Mouse (Mus musculus) MEL (cell line): ENCODE results near the gene Atp1a4. TPM values are rescaled to one million over a fixed set of nuclear protein-coding genes. Genes with fewer than 3 reads are reported as not detected.

Source experiments
- DNase-seq: peaks from one replicate; pipeline ENCODE4 v3.0.0; 2011; ENCODE audit warnings: low read depth, low spot score
- H3K27ac ChIP-seq: 2 replicates; pipeline ENCODE4 v1.5.1; 2012; ENCODE audit warnings: low read depth, mild to moderate bottlenecking, control low read depth, low read length, moderate library complexity; ENCODE audit not compliant: control insufficient read depth
- H3K27me3 ChIP-seq, 2 experiments: fragments of 150-350 bp in 1 of 2; sonication (generic) in 1 of 2; 2 replicates each; pipeline ENCODE4 v1.6.1; 2012; ENCODE audit warnings: low read length in 2 of 2, mild to moderate bottlenecking in 2 of 2, improper control_type of control experiment in 1 of 2, moderate library complexity in 1 of 2; ENCODE audit not compliant: insufficient read depth in 2 of 2, control insufficient read depth in 1 of 2
- H3K36me3 ChIP-seq, 2 experiments: 2 replicates each; pipeline ENCODE4 v1.6.1; 2012 to 2014; ENCODE audit warnings: low read length in 2 of 2, improper control_type of control experiment in 1 of 2, inconsistent platforms in 1 of 2, mild to moderate bottlenecking in 1 of 2; ENCODE audit not compliant: insufficient read depth in 2 of 2, control insufficient read depth in 1 of 2
- H3K4me1 ChIP-seq, 2 experiments: fragments of 150-350 bp in 1 of 2; sonication (generic) in 1 of 2; 2 replicates each; pipeline ENCODE4 v1.6.1; 2012; ENCODE audit warnings: low read length in 2 of 2, improper control_type of control experiment in 1 of 2, mild to moderate bottlenecking in 1 of 2; ENCODE audit not compliant: insufficient read depth in 2 of 2, control insufficient read depth in 1 of 2
- H3K4me3 ChIP-seq, 2 experiments: fragments of 150-350 bp in 1 of 2; sonication (generic) in 1 of 2; 2 replicates each; pipeline ENCODE4 v1.5.1; 2012; ENCODE audit warnings: low read depth in 2 of 2, low read length in 2 of 2, mild to moderate bottlenecking in 2 of 2, moderate library complexity in 2 of 2, control low read depth in 1 of 2, improper control_type of control experiment in 1 of 2; ENCODE audit not compliant: control insufficient read depth in 1 of 2, insufficient read depth in 1 of 2
- H3K79me2 ChIP-seq: 2 replicates; pipeline ENCODE4 v1.6.1; 2012; ENCODE audit warnings: mild to moderate bottlenecking, low read length, moderate library complexity; ENCODE audit not compliant: control insufficient read depth, poor library complexity, insufficient read depth
- H3K9ac ChIP-seq: 2 replicates; pipeline ENCODE4 v1.6.1; 2012; ENCODE audit warnings: low read depth, mild to moderate bottlenecking, control low read depth, low read length, moderate library complexity; ENCODE audit not compliant: control insufficient read depth, poor library complexity, severe bottlenecking
- H3K9me3 ChIP-seq: fragments of 150-350 bp; sonication (generic); replicated peaks from 2 replicates; pipeline ENCODE4 v1.6.1; 2012; ENCODE audit warnings: mild to moderate bottlenecking, low read length, improper control_type of control experiment, moderate library complexity; ENCODE audit not compliant: insufficient read depth
- CTCF ChIP-seq, 3 experiments: IDR thresholded peaks in 2 of 3; conservative IDR thresholded peaks in 1 of 3; 2 replicates each; pipeline ENCODE4 v1.5.1; 2011 to 2012; ENCODE audit warnings: low read length in 3 of 3, low read depth in 2 of 3, mild to moderate bottlenecking in 2 of 3, improper control_type of control experiment in 1 of 3, inconsistent platforms in 1 of 3, mixed read lengths in 1 of 3, moderate library complexity in 1 of 3; ENCODE audit not compliant: control insufficient read depth in 1 of 3, insufficient read depth in 1 of 3, poor library complexity in 1 of 3, severe bottlenecking in 1 of 3
- E2F4 ChIP-seq: IDR thresholded peaks from 2 replicates; pipeline ENCODE4 v1.6.1; 2011; ENCODE audit warnings: low read depth, low read length, improper control_type of control experiment, borderline replicate concordance
- ELF1 ChIP-seq: IDR thresholded peaks from 2 replicates; pipeline ENCODE4 v1.6.1; 2014; ENCODE audit warnings: low read depth, mild to moderate bottlenecking, inconsistent platforms, low read length, improper control_type of control experiment, moderate library complexity
- EP300 ChIP-seq, 2 experiments: IDR thresholded peaks; 2 replicates each; pipeline ENCODE4 v1.6.1; 2011; ENCODE audit warnings: improper control_type of control experiment in 2 of 2, low read length in 2 of 2, low read depth in 1 of 2, mild to moderate bottlenecking in 1 of 2
- ETS1 ChIP-seq: IDR thresholded peaks from 2 replicates; pipeline ENCODE4 v1.6.1; 2012; ENCODE audit warnings: low read depth, mild to moderate bottlenecking, inconsistent platforms, low read length, improper control_type of control experiment, moderate library complexity
- GATA1 ChIP-seq: IDR thresholded peaks from 2 replicates; pipeline ENCODE4 v1.6.1; 2011; ENCODE audit warnings: low read depth, low read length, improper control_type of control experiment
- HCFC1 ChIP-seq: IDR thresholded peaks from 2 replicates; pipeline ENCODE4 v1.6.1; 2012; ENCODE audit warnings: low read depth, mild to moderate bottlenecking, inconsistent platforms, low read length, improper control_type of control experiment, moderate library complexity
- KAT2A ChIP-seq: conservative IDR thresholded peaks from 2 replicates; pipeline ENCODE4 v1.6.1; 2012; ENCODE audit warnings: low read depth, low read length, improper control_type of control experiment, inconsistent platforms
- MAX ChIP-seq: IDR thresholded peaks from 2 replicates; pipeline ENCODE4 v1.6.1; 2011; ENCODE audit warnings: low read length, improper control_type of control experiment
- MAZ ChIP-seq: IDR thresholded peaks from 2 replicates; pipeline ENCODE4 v1.6.1; 2012; ENCODE audit warnings: low read depth, mild to moderate bottlenecking, inconsistent platforms, low read length, improper control_type of control experiment
- MYB ChIP-seq: IDR thresholded peaks from 2 replicates; pipeline ENCODE4 v1.6.1; 2011; ENCODE audit warnings: mild to moderate bottlenecking, low read depth, low read length, improper control_type of control experiment
- NELFE ChIP-seq: IDR thresholded peaks from 2 replicates; pipeline ENCODE4 v1.6.1; 2011; ENCODE audit warnings: low read depth, low read length, improper control_type of control experiment
- RAD21 ChIP-seq: IDR thresholded peaks from 2 replicates; pipeline ENCODE4 v1.6.1; 2011; ENCODE audit warnings: mild to moderate bottlenecking, low read depth, low read length, improper control_type of control experiment
- SIN3A ChIP-seq: IDR thresholded peaks from 2 replicates; pipeline ENCODE4 v1.6.1; 2012; ENCODE audit warnings: low read length, improper control_type of control experiment, inconsistent platforms
- SMC3 ChIP-seq: IDR thresholded peaks from 2 replicates; pipeline ENCODE4 v1.6.1; 2011; ENCODE audit warnings: low read depth, low read length, improper control_type of control experiment
- TAL1 ChIP-seq: IDR thresholded peaks from 2 replicates; pipeline ENCODE4 v1.6.1; 2012; ENCODE audit warnings: mild to moderate bottlenecking, inconsistent platforms, low read length, moderate library complexity, mixed read lengths
- TBP ChIP-seq: IDR thresholded peaks from 2 replicates; pipeline ENCODE4 v1.8.0; 2011; ENCODE audit warnings: low read depth, low read length, improper control_type of control experiment
- UBTF ChIP-seq: IDR thresholded peaks from 2 replicates; pipeline ENCODE4 v1.6.1; 2012; ENCODE audit warnings: low read depth, mild to moderate bottlenecking, inconsistent platforms, low read length, improper control_type of control experiment, moderate library complexity, borderline replicate concordance; ENCODE audit not compliant: insufficient read depth
- USF2 ChIP-seq, 2 experiments: IDR thresholded peaks; 2 replicates each; pipeline ENCODE4 v1.6.1; 2011 to 2012; ENCODE audit warnings: improper control_type of control experiment in 2 of 2, low read length in 2 of 2, borderline replicate concordance in 1 of 2, inconsistent platforms in 1 of 2, low read depth in 1 of 2, mild to moderate bottlenecking in 1 of 2; ENCODE audit not compliant: insufficient read depth in 1 of 2
- ZC3H11A ChIP-seq: IDR thresholded peaks from 2 replicates; pipeline ENCODE4 v1.6.1; 2012; ENCODE audit warnings: low read depth, mild to moderate bottlenecking, inconsistent platforms, low read length, improper control_type of control experiment
- ZKSCAN1 ChIP-seq: IDR thresholded peaks from 2 replicates; pipeline ENCODE4 v1.6.1; 2012; ENCODE audit warnings: low read depth, mild to moderate bottlenecking, inconsistent platforms, low read length, improper control_type of control experiment, moderate library complexity
- polyA plus RNA-seq, 2 experiments: library from polyadenylated mRNA; stranded (reverse) in 1 of 2; unstranded in 1 of 2; fragments of >175 nt in 1 of 2; fragments of >200 nt in 1 of 2; gene quantifications; 2 replicates each; pipeline versions ENCODE4 v1.2.1 to v1.2.4; 2012; ENCODE audit warnings: low replicate concordance in 2 of 2, low read depth in 1 of 2; ENCODE audit not compliant: insufficient read length in 2 of 2, insufficient read depth in 1 of 2, missing spikeins in 1 of 2
- total RNA-seq: library from RNA; depleted of rRNA; stranded (reverse); fragments of 300-350 nt; gene quantifications from 2 replicates; pipeline ENCODE4 v1.2.3, GENCODE M21; 2012

Atp1a4 gene
- total and polyA plus RNA-seq, 3 experiments, result not detected

- H3K36me3 ChIP-seq, result no peaks in the 10 kb centered on the region
- H3K27ac ChIP-seq, result no peak within 1 kb of the TSS
- no peaks in the 10 kb centered on the region for H3K9me3 ChIP-seq
- no peak for DNase-seq
- no peak for TF ChIP-seq EP300 (IDR thresholded peaks at IDR 0.05; ENCODE audit: low read depth in 1 of 2, low read length in 2 of 2)
- peaks cover 0 to 2% of the 10 kb centered on the region in 2 experiments; a peak in 1 of 4 replicates for H3K27me3 ChIP-seq
- no peaks in the 10 kb centered on the region for H3K79me2 ChIP-seq
- H3K9ac ChIP-seq, result no peak within 1 kb of the TSS
- peak within 1 kb of the TSS in 1 of 2 experiments; percentile 22; a peak in 1 of 4 replicates for H3K4me3 ChIP-seq
- no peaks in the 10 kb centered on the region for H3K4me1 ChIP-seq
Observed at GRCm38 (mm10) chr1:172261477-172262078, 3.4 kb upstream of the Atp1a4 start, which contains the start of gene Igsf8. Gene Igsf8 (plus strand): TSS chr1:172261641.

- Histone ChIP-seq H3K36me3 (no peaks in the 10 kb centered on the region), H3K27ac (no peak overlapping the region), H3K27me3 (peaks cover 14 to 19% of the 10 kb centered on the region in 2 experiments), H3K4me3 (no peak overlapping the region), H3K79me2 (no peaks in the 10 kb centered on the region), H3K4me1 (0 out of 4 replicates have a peak, but pooled peaks cover 0 to 3% of the 10 kb centered on the region in 2 experiments), H3K9ac (no peak overlapping the region), H3K9me3 (no peaks in the 10 kb centered on the region)
- no peak for TF ChIP-seq GATA1
- peak; percentile 63; the same call in 1 of the 2 replicates for TF ChIP-seq MAZ
- TF ChIP-seq CTCF (IDR thresholded peaks at IDR 0.05 in 2 of 3, conservative IDR thresholded peaks at IDR 0.05 in 1 of 3; ENCODE audit: control insufficient read depth in 1 of 3, insufficient read depth in 1 of 3, low read depth in 2 of 3, low read length in 3 of 3, poor library complexity in 1 of 3, severe bottlenecking in 1 of 3), result peak; percentile 26 to 54 (median 50); a peak in 5 of 6 replicates
- no peak for TF ChIP-seq TAL1
- no peak for TF ChIP-seq USF2 (IDR thresholded peaks at IDR 0.05; ENCODE audit: borderline replicate concordance in 1 of 2, insufficient read depth in 1 of 2, low read depth in 1 of 2, low read length in 2 of 2)
- TF ChIP-seq ZC3H11A, result 0 out of 2 replicates have a peak, but pooled peaks have one; percentile 24
- TF ChIP-seq RAD21, result peak; percentile 43
- peak; percentile 57 for TF ChIP-seq SMC3
- peak; percentile 18 for DNase-seq
Observed at GRCm38 (mm10) chr1:172247679-172248078, 10.5 kb downstream of the Atp1a4 start.

DNA sequence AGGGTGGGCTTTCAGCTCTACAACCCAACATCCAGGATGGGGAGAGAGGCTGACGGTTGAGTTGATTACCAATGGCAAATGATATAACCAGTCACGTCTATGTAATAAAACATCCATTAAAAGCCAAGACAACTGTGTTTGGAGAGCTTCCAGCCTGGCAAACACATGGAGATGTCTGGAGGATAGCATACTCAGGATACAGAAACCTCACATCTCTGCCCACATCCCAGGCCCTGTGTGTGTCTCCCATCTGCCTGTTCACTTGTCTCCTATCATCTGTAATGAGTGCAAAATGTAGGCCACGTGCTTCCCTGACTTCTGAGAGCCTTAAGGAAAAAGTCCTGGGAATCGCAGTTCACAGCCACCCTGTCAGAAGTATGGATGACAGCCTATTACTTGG lies 11.0 kb downstream of the Atp1a4 start:
- no peaks in the 10 kb centered on the region for H3K9me3 ChIP-seq
- H3K4me3 ChIP-seq, result no peak overlapping the region
- no peak overlapping the region for H3K27ac ChIP-seq
- H3K9ac ChIP-seq, result no peak overlapping the region
- TF ChIP-seq ZKSCAN1, result no peak
- no peak for TF ChIP-seq MAZ
- TF ChIP-seq KAT2A, result no peak
- no peak for TF ChIP-seq UBTF
- no peak for TF ChIP-seq HCFC1
- TF ChIP-seq USF2 (IDR thresholded peaks at IDR 0.05; ENCODE audit: borderline replicate concordance in 1 of 2, insufficient read depth in 1 of 2, low read depth in 1 of 2, low read length in 2 of 2), result no peak
- TF ChIP-seq MAX, result no peak
- TF ChIP-seq TBP, result no peak
- TF ChIP-seq ELF1, result no peak
- TF ChIP-seq ETS1, result no peak
- TF ChIP-seq ZC3H11A, result no peak
- TF ChIP-seq E2F4, result no peak
- no peak for TF ChIP-seq SIN3A
- no peak for TF ChIP-seq RAD21
- TF ChIP-seq GATA1, result no peak
- no peak for TF ChIP-seq MYB
- TF ChIP-seq CTCF (IDR thresholded peaks at IDR 0.05 in 2 of 3, conservative IDR thresholded peaks at IDR 0.05 in 1 of 3; ENCODE audit: control insufficient read depth in 1 of 3, insufficient read depth in 1 of 3, low read depth in 2 of 3, low read length in 3 of 3, poor library complexity in 1 of 3, severe bottlenecking in 1 of 3), result no peak
- TF ChIP-seq NELFE, result no peak
- TF ChIP-seq, all 39 proteins: peak for 0
- no peaks in the 10 kb centered on the region for H3K79me2 ChIP-seq
- no peaks in the 10 kb centered on the region for H3K36me3 ChIP-seq
- H3K4me1 ChIP-seq, result 0 out of 4 replicates have a peak, but pooled peaks cover 0 to 3% of the 10 kb centered on the region in 2 experiments
- H3K27me3 ChIP-seq, result peaks cover 10 to 19% of the 10 kb centered on the region in 2 experiments
- DNase-seq, result no peak
